Mouse (Mus musculus) left cerebral cortex, postnatal 4 days (tissue): ENCODE measurements around the gene Set. TPM values are rescaled to one million over a fixed set of nuclear protein-coding genes. Genes with fewer than 3 reads are reported as not detected.

Experiments used
- DNase-seq: peaks from one replicate; pipeline ENCODE4 v3.0.0-alpha.2; 2022
- intact Hi-C: fragments of 180-260 bp; cut with DNase I; formaldehyde crosslinking; loops from one replicate; pipeline ENCODE4 v1.15.1; 2025
- total RNA-seq, 2 experiments: library from RNA; stranded (reverse); gene quantifications; 2 replicates each; pipeline ENCODE4 v1.2.3; 2021

Gene Set
- total RNA-seq, 2 experiments from 2014 or later, result 323 to 344 TPM

DNA sequence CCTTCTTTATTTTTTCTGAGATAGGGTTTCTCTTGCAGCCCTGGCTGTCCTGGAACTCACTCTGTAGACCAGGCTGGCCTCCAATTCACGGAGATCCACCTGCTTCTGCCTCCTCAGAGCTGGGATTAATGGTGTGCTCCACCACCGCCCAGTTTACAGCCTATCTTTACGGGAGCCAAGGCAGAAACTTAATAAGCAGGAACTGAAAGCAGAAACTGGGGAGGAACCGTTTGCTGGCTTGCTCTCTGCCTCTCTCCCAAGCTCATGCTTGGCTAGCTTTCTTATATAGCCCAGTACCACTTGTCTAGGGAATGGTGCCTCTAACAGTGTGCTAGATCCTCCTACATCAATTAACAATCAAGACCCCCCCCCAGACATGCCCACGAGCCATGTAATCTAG, 26.9 kb downstream of the Set start:
- DNase-seq, result no peak

DNA sequence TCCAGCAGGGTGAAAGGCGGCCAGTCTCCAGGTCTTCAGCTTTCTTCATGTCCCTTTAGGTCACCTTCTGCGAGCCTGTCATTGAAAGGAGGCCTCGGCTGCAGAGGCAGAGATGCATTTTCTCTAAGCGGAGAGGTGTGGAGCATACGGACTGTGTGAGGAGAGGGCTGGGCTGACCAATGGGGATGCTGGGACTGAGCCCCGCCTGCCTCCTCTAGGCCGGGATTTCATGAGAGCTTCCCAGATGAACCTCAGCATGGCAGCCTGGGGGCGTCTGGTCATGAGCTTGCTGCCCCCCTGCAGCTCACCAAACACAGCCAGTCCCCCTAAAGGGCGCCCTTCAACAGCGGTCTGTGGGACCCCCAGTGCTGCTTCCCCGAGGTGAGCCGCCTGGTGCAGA, 27.5 kb downstream of the Set start:
- intact Hi-C loops, result no loop called here

More for the DNA sequence above, 26.9 kb downstream of the Set start:
- intact Hi-C loops, result no loop called here

DNA sequence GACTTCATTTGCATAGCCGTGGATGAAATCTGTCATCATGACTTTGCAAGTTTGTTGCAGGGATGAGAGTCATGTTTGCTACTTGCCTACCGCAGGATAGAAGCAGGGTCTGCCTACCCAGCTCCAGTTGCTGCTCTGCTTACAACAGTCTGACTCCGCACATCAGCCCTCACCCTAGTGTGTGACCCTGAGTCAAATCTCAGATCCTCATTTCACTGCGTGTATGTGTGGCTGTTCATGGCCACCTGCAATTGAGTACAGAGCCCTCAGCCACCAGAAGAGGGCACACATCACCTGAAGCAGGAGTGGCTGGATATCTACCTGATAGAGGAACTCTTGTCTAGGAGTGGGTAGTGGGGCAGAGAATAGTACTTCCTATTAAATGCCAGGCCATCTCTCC, 30.1 kb downstream of the Set start:
- intact Hi-C loops, result no loop called here
- DNase-seq, result no peak

More for the DNA sequence above, 27.5 kb downstream of the Set start:
- no peak for DNase-seq

DNA sequence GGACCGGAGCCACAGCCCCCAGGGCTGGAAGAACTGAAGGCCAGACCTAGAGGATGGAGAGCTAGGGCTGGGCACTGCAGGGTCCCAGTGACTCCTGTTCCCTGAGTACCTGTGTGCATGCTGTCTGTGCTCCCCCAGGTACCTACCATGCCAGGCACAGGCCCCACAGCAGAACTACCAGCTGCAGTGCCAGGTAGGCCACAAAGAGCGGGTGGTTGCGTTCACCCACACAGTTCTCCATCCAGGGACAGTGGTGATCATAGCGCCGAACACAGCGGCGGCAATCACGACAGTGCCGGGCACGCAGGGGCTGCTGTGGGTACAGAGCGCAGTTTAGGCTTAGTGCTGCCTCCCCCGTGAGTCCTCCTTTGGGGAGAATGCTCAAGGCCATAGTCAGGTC, 34.3 kb downstream of the Set start:
- DNase-seq, result no peak
- intact Hi-C loops, result no loop called here

DNA sequence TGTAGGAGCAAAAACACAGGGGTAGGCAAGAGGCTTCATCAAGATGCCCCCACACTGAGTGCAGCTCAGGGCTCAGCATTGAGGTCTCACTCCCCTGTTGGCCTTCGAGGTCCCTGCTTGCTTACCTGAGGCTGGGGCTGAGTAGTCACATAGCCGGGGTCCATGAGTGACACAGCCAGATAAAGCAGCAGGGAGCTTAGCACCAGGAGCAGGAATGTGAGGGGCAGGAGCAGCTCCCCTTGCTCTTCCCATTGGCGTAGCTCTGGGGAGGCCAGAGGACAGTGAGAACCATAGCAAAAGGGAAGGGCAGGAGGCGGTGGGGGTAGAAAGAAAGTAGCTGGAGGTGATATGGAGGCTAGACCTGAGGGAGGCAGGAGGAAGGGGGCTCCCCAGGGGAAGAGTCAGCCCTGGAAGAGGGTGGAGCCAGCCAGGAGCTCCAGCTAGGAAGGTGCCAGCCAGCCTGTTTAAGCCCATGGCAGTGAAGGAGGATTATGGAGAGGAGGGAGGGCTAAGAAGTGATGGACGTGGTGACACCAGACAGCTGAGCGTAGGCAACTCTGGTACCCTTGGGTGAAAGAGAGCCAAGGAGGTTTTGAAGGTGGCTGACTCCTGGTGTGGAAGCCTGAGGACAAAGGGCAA, 35.2 kb downstream of the Set start:
- no peak for DNase-seq
- intact Hi-C loops, result no loop called here

DNA sequence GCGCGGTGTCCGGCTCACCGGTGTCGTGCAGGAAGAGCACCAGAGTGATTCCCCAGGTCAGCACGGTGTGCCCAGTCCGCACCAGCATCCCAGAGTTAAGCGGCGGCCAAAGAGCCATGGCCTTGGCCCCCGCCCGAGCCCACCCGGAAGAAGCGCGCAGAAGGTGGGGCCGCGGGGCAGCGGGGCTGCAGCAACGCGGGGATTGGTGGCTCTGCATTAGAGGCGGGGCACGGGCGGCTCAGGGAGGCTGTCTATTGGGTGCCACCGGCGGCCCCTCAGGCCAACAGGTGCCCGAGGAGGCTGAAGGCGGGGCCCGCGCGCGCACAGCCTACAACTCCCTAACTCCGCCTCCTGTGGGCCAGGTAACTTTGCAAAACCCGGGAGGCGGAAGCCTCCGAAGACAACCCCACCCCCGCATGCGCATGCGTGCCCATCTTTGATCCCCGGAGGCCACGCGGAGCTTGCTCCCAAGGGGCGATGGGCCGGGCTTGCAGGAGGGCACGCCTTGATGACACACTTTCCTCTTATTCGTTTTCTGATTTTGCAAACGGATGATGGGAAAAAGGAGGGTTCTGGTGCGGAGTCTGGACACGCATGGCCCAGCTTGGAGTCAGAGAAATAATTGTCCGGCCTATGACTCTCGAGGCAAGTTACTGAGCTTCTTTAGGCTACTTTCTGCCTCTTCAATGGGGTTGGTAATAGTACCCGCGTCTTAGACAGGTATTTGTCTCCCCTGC, 36.5 kb downstream of the Set start, which contains the start of gene Zdhhc12:
Gene Zdhhc12 (minus strand): TSS at position 178 of the 737 bp plus-strand sequence.
- intact Hi-C loops, result no loop called here

DNA sequence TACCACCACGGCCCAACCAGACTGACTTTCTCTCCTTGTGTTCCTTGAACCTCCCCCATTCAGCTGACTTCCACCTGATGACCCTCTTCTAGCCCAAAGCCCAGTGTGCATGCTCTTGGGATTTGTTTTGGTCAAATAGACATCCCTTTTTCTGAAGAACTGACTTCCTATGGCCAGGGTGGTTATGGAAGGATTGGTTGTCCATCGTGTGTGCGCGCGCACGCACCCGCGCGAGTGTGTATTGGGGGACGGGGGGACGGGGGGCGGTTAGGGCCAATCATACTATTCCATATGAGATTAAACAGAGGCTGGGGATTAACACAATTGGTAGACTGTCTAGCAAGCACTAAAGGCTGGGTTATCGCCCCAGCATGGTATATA, 37.0 kb downstream of the Set start:
- DNase-seq, result peak; percentile 35
- intact Hi-C loops, result no loop called here

More for the DNA sequence above, 36.5 kb downstream of the Set start, which contains the start of gene Zdhhc12:
- DNase-seq, result peak; percentile 94

DNA sequence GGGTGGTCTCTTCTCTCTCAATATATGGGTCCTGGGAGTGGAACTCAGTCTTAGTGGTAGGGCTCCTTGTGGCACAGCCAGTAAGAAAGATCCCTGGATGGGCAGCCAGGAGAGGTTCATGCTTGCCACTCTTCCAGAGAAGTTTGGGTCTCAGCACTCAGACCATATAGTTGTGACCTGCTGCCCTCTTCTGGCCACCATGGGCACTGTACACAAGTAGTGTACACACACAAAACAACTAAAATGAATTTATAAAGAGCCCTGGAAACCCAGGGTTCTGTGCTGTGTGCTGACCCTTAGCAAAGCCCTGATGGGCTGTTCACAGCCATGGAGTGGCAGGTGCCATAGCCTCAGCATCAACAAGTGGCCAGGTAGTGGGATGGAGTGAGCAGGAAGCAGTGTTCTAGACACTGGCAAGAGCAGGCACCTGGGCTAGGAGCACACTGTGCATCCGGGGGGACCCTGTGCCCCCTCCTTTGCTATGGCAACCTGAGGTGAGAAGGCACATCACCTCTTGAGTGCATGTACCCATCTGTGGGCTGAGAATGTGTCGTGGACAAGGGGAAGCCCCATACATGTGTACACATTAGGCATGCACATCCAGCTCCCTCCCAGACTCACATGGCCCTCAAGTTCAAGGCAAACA, 38.8 kb downstream of the Set start:
- intact Hi-C loops, result no loop called here
- DNase-seq, result peak; percentile 62

DNA sequence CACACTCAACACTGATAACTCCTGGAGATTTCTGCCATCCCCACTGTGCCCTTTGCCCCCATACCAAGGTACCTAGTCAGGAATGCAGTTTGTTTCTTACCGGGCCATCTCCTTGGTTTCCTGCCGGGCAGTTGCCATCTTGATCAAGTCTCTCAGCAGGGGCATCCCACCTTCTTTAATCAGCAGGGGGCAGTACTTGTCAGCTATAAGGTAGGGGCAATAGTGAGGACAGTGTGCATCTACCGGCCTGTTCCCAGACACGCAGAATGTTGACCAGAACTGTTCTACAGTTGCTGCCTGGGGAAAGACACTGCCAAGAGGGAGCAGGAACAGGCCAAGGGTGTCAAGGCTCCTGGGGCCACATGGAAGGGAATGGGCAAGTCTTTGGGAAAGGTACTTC, 43.0 kb downstream of the Set start:
- no peak for DNase-seq
- intact Hi-C loops, result no loop called here

DNA sequence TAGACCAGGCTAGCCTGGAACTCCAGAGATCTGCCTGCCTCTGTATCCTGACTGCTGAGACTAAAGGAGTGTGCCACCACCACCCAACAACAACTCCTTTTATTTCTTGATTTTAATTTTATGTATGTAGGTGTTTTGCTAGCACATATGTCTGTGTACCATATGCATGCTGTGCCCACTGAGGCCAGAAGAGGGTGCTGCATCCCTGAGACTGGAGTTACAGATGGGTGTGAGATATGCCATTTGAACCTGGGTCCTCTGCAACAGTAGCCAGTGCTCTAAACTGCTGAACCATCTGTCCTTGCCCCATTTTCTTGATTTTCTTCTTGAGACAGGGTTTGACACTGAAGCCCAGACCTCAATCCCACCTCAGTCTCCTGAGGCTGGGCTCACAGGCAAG, 49.2 kb downstream of the Set start:
- intact Hi-C loops, result no loop called here

DNA sequence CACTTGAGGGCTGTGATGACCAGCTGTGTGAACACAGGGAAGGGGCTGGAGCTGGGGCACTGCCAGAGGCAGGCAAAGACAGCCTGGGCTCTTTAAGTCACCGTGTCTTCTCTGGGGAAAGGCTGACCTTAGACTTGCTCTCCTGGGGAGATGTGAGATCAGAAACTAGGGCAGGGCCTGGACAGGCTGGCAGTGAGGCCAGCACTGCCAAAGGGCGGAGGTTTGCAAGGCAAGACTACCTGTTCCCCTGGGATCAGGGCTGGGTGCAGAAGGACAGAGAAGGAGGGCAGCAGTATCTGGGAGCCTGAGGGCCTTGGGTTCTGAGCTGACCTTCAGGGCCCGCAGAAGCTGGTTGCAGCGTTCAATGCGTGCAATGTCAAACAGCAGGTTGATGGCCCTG, 50.5 kb downstream of the Set start:
- DNase-seq, result no peak
- intact Hi-C loops, result no loop called here

More for the DNA sequence above, 49.2 kb downstream of the Set start:
- peak; percentile 46 for DNase-seq

DNA sequence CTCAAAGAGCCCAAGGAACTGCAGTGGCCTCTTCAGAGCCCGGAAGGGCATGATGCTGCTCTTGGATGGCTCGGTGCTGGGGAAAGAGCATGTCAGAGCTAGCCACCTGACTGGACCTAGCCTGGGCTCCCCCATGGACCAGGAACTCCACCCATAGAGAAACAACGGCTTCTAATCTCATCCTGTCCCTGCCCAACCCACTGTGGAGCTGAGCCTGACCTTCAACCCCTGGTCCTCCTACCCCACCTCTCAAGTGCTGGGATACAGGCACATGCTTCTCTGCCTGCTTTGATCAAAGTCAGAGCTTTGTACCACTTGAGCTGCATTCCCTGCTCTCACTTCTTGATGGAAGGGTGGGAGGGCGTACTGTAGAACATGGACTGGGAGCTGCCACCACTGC, 51.1 kb downstream of the Set start:
- intact Hi-C loops, result no loop called here
- DNase-seq, result no peak

DNA sequence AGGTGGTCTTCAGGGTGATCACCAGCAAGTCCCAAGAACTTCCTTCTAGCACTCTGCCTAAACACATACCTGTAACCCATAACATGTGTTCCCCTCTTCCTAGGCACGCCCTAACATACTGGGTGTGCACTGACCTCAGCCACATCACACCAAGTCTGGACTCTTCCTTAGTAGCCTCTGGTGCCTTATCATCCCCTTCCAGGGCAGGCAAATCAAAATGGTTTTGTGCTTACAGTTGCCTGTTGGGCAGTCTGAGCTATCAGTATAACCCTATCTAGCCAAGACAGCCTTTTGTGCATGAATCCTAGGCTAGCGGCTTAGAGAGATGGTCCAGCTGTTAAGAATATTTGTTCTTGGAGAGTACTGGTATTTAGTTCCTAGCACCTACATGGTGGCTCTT, 54.3 kb downstream of the Set start:
- intact Hi-C loops, result no loop called here
- no peak for DNase-seq

DNA sequence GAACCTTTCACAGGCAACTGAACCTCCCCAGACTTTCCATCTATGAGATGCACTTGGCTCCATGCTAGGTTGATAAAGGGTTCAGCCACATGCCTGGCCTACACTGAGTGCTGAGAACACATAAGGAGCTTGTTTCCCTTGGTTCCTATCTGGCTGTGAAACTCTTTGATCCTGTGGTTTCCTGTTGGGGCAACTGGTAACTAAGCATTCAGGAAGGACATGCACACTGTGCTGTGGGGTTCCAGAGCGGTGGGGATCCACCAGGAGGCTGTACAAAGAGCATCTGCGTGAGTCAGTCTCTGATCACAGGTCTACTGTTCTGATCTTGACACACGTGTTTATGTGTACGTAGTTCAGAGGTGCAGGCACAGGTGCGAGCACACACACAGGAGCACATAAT, 55.4 kb downstream of the Set start:
- no peak for DNase-seq
- intact Hi-C loops, result no loop called here

DNA sequence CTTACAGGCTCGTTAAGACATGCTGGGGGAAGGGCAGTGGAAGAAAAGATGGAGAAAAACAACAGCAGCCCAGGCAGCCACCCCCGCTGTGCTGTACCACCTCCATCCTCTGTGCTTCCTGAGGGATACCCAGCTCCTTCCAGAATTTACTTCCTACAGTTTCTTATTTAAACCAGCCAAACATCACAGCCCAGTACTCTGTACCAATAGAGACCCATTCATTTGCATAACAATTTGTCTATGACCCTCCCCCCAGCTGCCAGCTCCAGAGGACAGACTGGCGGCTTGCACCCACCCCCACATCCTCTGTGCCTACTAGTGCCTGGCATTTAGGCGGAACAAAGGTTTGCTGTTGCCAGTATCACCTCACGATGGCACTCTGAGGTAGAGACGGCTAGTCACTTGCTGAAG, 62.5 kb downstream of the Set start:
- no peak for DNase-seq
- intact Hi-C loops, result no loop called here

DNA sequence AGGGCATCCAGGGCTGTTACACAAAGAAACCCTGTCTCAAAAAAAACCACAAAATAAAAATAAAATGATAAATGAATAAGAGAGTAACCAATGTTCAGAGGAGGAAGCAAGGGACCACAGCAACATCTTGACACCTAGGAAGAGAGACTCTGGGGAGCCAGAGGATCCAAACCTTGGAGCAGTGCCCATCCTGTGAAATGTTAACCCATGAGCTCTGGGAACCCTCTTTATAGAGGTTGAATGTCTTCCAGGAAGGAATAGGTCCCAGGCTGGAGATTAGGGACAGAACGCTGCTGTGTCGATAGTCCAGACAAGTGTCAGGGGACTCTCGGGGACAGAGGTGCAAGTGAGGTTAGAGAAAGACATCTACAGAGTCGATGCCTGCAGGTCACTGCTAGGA, 63.1 kb downstream of the Set start:
- intact Hi-C loops, result no loop called here
- no peak for DNase-seq

Other genes starting within 250 kb of the Set start
- gene Urm1, start 237.3 kb upstream of the Set start, total RNA-seq, result 10 to 100 TPM; 46.1 to 51.1 TPM
- gene Cercam, start 188.2 kb upstream of the Set start, total RNA-seq, result 10 to 100 TPM; 17.5 to 19.0 TPM
- 100 to 1,000 TPM; 119 TPM for gene Odf2, start 168.2 kb upstream of the Set start, total RNA-seq
- gene Gle1, start 122.0 kb upstream of the Set start, total RNA-seq, result 10 to 100 TPM; 57.2 to 59.2 TPM
- gene Sptan1, start 91.8 kb upstream of the Set start, total RNA-seq, result 100 to 1,000 TPM; 880 to 916 TPM
- 10 to 100 TPM; 61.4 to 71.8 TPM for gene Wdr34, start 8.5 kb upstream of the Set start, total RNA-seq
- 1 to 10 TPM; 2.1 to 2.6 TPM for gene Pkn3, start 20.3 kb downstream of the Set start, total RNA-seq
- gene Zdhhc12, start 36.3 kb downstream of the Set start, total RNA-seq, result 10 to 100 TPM; 14.9 to 15.6 TPM
- 10 to 100 TPM; 80.8 to 88.0 TPM for gene Zer1, start 67.2 kb downstream of the Set start, total RNA-seq
- gene Tbc1d13, start 76.4 kb downstream of the Set start, total RNA-seq, result 10 to 100 TPM; 84.9 to 87.6 TPM
- 10 to 100 TPM; 13.3 to 15.8 TPM for gene Endog, start 114.1 kb downstream of the Set start, total RNA-seq
- gene Spout1, start 121.1 kb downstream of the Set start, total RNA-seq, result 10 to 100 TPM; 36.7 to 37.7 TPM
- gene Kyat1, start 148.5 kb downstream of the Set start, total RNA-seq, result 10 to 100 TPM; 12.0 to 12.7 TPM
- 10 to 100 TPM; 50.6 to 55.9 TPM for gene Lrrc8a, start 180.3 kb downstream of the Set start, total RNA-seq
- 10 to 100 TPM in 1 of 2 experiments, 1 to 10 TPM in 1; 7.7 to 10.5 TPM for gene Gm28035, start 183.2 kb downstream of the Set start, total RNA-seq
- gene Phyhd1, start 208.8 kb downstream of the Set start, total RNA-seq, result 10 to 100 TPM; 17.1 to 19.3 TPM
- not detected for gene Gm28038, start 223.7 kb downstream of the Set start, total RNA-seq
- 10 to 100 TPM; 18.7 to 21.6 TPM for gene Dolk, start 229.0 kb downstream of the Set start, total RNA-seq
- 10 to 100 TPM; 36.6 to 42.0 TPM for gene Nup188, start 229.0 kb downstream of the Set start, total RNA-seq